Mouse (Mus musculus) NIH3T3 (cell line): ENCODE data around the gene Abhd11.
"Not testable (repeated sequence)": the region's sequence is repeated elsewhere in the genome, so short reads cannot be mapped to it uniquely, and the experiment has no call there.

Experiments used
- DNase-seq: peaks from one replicate; pipeline ENCODE4 v3.0.0-alpha.2; 2012; ENCODE audit warnings: low read depth

Abhd11 gene

DNA sequence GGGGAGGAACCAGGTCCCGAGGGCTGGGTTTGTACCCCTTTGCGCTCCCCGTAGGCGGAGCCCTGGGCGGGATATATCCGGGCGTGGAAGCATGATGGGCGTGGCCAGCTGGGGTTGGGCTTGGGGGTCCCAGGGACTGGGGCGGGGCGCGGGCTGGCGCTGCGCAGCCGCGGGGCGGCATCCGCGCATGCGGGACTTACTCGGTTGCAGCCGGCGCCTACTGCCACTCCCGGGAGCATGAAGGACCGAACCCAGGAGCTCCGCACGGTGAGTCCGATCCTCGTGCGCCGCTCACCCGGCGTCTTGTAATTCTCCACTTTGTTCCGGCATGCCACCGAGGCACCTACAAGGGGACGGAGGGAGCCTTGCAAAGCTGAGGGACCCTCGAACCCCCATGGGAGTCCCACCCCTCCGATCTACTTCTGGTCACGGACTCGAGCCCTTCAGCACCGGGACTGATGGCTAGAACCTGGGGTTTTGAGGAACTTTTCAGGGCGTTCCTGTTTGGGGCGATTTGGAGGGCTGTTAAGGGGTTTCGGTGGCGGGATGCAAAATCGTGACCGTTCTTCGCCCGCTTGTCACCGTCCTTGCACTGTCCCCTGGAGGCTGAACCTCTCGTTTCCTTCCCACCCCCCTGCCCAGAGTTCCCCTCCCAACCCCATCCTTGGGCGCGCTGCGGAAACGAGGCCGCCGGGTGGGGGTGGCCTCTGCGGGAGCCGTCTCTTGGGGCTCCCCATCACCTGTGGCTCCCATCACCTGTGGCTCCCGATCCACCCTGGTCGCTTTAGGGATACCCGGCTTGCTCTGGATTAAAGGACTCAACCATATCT, 14.6 kb downstream of the Abhd11 start, which contains the start of gene Stx1a:
Stx1a (plus strand) TSS at position 139 of the 830 bp plus-strand sequence.
- DNase-seq: peak; percentile 97

DNA sequence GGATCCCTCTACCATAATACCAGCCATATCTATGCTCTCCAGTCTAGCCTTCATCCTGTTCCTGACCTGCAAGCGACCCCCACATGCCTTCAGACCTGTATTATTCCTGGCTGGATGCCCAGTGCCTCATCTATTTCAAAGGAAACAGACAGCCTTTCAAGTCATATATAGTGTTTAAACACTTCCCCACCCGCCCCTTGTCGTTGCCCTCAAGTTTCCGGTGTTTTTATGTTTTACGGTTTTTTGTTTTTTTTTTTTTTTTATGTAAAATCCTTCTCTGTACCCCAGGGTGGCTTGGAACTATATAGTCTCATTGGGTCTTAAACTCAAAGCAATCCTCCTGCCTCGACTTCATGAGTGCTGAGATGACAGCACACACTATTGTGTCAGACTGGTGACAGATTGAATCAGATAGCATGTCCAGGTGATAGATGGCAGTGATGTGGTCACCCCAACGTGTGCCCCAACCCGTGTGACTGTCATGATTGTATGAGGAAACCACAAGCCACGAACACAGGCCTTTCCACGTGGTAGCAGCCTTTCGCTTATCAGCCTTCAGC, 15.8 kb downstream of the Abhd11 start:
- DNase-seq: peak; percentile 22

DNA sequence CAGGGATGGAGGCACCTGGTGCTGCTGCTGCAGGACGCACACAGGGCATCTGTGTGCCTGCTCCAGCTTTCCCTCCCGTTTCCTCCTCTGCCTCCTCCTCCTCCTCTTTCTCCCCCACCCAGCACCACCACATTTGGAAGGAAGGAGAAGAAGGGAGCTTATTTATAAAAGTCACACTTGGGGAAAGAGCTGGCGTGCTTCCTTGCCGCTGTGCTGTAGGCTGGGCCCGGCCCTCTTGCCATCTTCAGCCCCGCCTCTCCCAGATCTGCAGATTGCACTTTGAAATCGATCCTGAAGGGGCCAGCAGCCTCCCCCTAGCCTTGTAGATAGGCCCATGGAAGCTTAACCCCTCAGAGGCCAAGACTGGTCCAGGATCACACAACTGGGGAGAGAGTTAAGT, 16.9 kb downstream of the Abhd11 start:
- no peak for DNase-seq

DNA sequence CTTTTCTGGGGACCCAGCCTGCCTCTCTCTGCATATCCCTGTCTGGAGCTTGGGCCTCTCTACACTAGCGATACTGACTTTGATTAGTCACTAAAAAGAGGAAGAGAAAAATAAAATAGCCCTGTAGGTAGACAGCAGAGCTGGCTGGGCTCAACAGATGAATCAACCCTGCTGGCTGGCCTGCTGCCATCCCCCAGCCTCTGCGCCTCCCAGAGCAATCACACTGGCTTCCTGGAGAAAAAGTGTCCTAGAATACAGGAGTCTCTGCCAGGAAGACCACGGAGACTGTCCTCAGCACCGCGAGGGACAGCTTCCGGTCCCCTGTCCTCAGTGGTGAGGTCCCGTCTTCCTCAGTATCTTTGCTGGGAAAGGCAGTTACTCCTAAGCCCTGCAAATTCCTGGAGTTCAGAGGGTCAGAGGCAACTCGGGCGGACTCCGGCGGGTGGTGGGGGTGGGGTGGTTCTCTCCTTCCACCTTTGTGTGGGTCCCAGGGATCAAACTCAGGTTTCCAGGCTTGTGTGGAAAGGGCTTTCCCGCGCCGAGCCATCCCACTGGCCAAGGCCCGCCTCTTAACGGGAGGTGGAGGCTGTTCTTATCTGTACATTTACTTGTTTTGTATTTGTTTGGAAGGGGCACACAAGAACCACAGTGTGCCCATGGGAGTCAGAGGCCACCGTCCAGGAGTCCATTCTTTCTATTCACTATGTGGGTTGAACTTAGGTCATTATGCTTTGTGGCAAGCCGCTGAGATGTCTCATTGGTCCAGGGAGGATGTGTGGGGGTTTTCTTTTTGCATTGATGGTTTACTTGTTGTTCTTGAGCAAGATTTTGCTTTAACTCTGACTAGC, 20.3 kb downstream of the Abhd11 start:
- DNase-seq: peak; percentile 91

DNA sequence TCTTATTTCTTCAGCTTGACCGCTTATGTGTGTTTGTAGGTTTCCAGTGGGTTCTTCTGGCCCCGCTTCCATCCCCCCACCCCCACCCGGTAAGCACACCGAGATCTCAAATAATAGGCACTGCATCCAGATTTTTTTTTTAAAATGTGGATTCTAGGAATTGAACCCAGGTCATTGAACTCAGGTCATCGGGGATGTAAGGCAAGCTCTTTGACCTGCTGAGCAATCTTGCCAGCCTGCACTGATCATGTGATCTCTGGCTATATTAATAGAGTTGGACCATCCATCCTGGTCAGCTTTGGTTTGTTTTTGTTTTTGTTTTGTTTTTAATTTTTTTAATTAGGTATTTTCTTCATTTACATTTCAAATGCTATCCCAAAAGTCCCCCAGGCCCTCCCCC, 23.6 kb downstream of the Abhd11 start:
- DNase-seq: no peak

DNA sequence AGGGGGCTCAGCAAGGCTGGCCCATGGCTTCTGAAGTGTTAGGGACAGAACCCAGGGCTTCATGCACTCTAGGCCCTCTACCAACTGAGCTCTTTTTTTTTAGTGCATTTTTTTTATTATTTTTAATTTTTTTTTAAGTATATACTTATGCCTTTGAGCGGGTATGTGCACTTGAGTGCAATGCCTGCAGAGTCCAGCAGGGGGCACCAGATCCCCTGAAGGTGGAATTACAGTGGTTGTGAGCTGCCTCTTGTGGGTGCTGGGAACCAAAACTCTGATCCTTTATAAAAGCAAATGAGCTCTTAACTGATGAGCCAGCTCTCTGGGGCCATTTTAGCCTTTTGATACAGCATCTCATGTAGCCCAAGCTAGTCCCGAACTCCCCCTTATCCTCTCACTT, 25.6 kb downstream of the Abhd11 start:
- no peak for DNase-seq

DNA sequence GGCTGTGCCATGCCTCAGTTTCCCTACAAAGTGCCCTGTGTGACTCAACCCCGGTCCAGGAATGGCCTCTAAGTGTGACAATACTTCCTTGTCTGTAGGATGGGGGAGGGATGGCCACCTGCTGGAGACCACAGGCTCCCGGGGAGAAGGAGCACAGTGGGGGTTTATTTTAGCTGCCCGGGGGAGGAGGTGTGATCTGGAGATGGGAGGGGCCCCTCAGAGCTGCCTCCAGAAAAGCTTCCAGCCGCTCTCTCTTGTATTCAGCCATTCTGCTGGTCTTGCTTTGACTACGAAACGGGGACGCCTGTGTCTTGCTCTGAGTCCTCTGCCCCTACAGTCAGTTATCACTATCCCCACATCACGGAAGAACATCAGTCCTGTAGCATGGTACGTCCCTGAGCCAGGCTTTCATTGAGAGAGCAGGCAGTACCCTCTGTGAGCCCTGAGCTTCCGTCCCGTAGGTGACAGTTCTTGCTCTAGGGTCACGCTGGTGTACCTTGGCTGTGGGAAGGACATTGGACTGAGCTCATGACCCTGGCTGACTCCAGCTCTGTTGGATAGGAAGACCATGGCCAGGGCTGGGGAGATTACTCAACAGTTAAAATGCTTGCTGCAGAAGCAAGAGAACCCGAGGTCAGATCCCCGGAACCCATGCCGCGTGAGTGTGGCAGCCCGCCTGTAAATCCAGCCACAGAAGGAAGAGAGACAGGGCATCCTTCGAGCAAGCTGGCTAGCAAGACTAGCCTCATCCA, 26.8 kb downstream of the Abhd11 start:
- no peak for DNase-seq

DNA sequence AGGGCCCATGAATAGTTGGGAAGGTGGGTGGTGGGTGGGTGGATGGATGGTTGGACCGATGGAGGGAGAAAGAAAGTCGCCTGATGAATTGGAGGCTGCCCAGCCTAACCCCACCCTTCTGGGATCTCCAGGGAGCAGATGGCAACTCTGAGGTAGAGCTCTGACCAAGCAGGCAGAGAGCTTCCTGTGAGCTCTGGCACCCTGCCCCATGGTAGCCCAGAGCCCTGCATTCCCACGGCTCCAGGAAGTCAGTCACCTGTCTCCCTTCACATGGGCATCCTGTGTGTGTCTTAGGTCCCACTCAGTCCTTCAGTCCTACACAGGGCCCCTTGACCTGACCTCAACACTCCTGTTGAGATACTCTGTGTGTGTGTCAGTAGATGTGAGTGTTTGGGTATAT, 29.0 kb downstream of the Abhd11 start:
- no peak for DNase-seq

DNA sequence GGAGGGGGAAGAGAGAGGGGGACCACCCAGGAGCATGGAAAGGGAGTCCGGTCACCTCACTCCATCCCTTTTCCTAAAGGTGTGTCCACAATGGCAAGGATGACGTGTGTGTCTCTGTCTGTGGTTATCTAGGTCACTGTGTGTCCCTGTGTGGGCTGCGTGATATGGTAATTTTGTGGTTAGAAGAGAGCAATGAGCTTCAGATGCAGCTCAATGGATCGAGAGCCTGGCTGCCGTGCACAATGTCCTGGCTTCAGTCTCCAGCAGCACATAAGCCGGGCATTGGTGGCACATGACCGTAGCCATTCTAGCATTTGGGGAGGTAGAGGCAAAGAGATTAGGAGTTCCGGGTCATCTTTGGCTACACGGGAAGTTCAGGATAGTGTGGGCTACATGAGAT, 30.6 kb downstream of the Abhd11 start:
- DNase-seq: no peak

DNA sequence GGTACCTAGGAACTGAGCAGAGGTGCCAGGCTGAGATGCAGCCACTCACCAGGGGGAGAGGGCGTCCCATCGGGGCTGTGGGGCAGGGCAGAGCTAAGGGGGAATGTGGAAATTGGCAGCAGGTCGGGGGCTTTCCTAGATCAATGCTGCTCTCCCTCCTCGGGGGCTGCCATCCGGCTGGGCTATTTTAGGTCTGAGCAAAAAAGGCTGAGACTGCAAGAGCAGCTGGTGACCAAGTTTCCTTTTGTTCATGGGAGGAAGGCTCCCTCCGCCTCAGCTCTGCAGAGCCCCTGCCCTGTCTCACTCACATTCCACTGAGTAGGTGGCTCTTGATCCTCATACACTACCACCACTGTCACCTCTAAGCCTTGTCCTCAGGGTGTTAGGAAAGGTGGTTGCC, 31.1 kb downstream of the Abhd11 start:
- DNase-seq: no peak

DNA sequence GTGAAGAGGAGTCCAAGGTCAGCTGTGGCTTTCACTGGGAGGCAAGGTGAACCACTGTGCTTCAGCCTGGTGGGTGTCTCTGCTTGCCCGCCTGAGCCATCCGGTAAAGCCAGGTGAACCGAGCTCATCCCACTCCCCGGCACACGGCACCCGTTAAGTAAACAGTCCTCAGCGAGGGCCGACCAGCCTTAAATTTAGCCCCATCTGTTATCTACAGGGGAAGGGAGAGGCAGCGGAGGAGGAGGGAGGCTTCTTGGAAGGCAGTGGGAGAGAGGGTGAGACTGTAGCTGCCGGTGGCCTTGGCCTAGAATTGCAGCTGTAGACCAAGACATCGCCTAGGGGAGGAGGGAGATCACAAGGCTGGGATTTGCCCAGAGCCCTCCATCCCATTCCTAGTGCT, 31.8 kb downstream of the Abhd11 start:
- no peak for DNase-seq

DNA sequence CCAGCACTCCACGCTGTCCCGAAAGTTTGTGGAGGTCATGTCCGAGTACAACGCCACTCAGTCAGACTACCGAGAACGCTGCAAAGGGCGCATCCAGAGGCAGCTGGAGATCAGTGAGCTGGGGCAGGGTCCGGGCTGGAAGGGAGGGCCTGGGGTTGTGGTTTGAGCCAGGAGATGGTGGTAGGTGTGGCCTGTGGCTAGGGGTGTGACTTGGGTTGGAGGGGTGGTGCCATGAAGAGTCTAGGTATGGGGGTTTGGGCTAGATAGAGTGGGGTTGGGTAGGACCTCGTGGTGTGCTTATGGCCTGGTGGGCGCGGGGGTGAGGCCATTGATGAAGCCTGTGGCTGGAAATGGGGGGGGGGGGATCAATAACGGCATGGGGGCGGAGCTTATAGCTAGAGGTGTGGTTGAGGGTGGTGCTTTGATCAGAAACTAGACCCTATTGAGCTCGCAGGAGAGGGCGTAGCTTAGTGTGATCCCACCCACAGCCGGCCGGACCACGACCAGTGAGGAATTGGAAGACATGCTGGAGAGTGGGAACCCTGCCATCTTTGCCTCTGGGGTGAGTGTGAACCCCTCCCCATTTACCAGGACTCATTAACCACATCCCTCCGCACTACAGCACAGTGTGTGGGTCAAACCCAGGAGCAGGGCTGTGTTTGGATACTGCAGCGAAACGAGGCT, 33.3 kb downstream of the Abhd11 start:
- DNase-seq: no peak

DNA sequence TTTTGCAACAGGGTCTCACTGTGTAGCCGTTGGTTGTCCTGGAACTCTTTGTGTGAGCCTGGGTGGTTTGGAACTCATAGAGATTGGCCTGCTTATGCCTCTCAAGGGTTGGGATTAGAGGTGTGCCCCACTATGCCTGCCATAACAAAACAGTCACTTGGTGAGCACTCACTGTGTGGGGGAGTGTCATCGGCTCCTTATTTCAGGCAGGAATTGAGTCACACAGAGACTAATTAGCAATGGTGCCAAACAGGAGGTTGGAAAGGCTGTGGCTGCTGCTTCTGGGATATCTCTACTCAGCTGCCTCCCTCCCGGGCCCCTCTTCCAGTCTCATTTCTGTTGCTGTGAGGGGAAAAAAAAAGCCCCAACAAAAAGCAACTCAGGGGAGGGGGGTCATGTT, 35.6 kb downstream of the Abhd11 start:
- no peak for DNase-seq

DNA sequence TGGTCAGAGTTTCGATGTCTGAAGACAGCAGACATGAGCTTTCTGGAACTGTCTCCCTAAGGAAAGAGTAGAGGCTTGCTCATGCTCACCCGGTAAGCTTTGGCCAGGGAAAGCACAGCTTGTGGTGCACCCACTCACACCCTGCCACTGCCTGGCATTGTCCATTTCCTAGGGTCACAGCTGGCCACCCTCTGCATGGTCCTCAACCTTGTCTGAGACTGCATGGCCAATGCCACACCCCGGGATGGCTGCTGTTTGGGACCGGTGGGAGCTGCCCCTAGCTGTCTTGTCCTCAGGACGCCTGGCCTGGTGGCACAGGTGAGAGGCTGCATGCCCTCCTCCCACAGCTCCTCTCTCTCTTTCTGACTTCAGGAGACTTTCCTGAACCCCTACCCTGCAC, 39.6 kb downstream of the Abhd11 start:
- DNase-seq: no peak

DNA sequence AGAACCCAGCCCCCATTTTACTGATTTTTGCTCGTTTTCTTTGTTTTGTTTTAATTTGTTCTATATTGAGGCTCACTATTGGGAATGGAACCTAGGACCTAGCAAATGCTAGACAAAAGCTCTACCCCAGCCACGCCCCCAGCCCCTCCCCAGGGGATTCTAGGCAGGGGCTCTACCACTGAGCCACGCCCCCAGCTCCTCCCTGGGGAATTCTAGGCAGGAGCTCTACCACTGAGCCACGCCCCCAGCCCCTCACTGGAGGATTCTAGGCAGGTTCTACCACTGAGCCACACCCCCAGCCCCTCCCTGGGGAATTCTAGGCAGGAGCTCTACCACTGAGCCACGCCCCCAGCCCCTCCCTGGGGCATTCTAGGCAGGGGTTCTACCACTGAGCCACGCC, 40.3 kb downstream of the Abhd11 start:
- not testable (repeated sequence) for DNase-seq

DNA sequence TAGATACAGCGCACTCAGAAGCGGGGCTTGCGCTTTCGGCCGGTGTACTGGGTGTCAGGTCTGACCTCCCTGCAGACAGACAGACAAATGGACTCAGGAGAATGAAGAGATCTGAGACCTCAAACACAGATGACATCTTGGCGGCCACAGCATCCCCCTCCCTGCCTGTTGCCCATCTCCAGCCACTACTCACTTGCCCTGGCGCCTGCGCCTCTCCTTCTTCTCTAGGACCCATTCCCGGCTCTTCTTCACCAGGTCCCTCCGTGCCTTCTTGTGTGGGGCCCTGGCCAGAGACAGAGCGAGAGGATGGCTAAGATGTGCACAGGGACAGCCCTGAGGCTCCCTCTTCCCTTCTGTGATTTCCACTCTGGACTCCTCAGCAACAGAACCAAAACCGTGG, 44.4 kb downstream of the Abhd11 start:
- no peak for DNase-seq
